Comparison of ENCODE assay signal across 10 mouse cellular contexts in genomic region chr13:45583061-45583460, GRCm38 (mm10).
DNase-seq lines count a peak whose midpoint lies in the region; ATAC-seq and TF ChIP-seq lines count a peak whose summit lies in the region.
"Had no signal": no experiment of that assay in that cellular context is flagged by ENCODE, and none has a peak within 500 bp of the region (broad histone marks: within the 10 kb centered on the region; RNA-seq: fewer than 3 reads in every experiment).

No protein-coding gene starts in this region.

- no peak overlapping the region for H3K4me2 ChIP-seq in hindbrain, embryonic 13.5 days
- H3K4me2 ChIP-seq in hindbrain, embryonic 16.5 days (ENCODE audit: low read length) = no peak overlapping the region
- H3K4me2 ChIP-seq in midbrain, postnatal 0 days (ENCODE audit: low read depth, low read length, poor library complexity, severe bottlenecking) = no peak overlapping the region
- no peak overlapping the region for H3K4me2 ChIP-seq in midbrain, embryonic 11.5 days
- H3K4me2 ChIP-seq: midbrain, embryonic 13.5 days had no signal

- no peak for ATAC-seq in hindbrain, embryonic 13.5 days (ENCODE audit: low FRiP score)
- ATAC-seq in hindbrain, embryonic 16.5 days = no peak
- ATAC-seq in midbrain, postnatal 0 days (ENCODE audit: low FRiP score) = no peak
- no peak for ATAC-seq in midbrain, embryonic 11.5 days (ENCODE audit: low FRiP score)
- ATAC-seq: forebrain, embryonic 14.5 days; midbrain, embryonic 13.5 days had no signal

- H3K4me1 ChIP-seq in hindbrain, embryonic 13.5 days (replicated peaks) = peaks cover 9% of the 10 kb centered on the region
- 0 out of 2 replicates have a peak, but pooled peaks cover 3% of the 10 kb centered on the region for H3K4me1 ChIP-seq in hindbrain, embryonic 16.5 days (ENCODE audit: control insufficient read depth, insufficient read depth, low read depth, low read length)
- no peaks in the 10 kb centered on the region for H3K4me1 ChIP-seq in midbrain, postnatal 0 days (ENCODE audit: insufficient read depth, low read length)
- H3K4me1 ChIP-seq in midbrain, embryonic 11.5 days (ENCODE audit: control insufficient read depth, insufficient read depth, low read length) = no peaks in the 10 kb centered on the region
- H3K4me1 ChIP-seq in small intestine, adult 2 months (ENCODE audit: control insufficient read depth, insufficient read depth, insufficient read length, low read length) = no peaks in the 10 kb centered on the region
- H3K4me1 ChIP-seq: midbrain, embryonic 13.5 days had no signal

- 87% methylated on average over 5 of the region's 5 CpGs for WGBS in hindbrain, embryonic 13.5 days
- WGBS in hindbrain, embryonic 16.5 days = 90% methylated on average over 5 of the region's 5 CpGs
- WGBS in midbrain, postnatal 0 days = 88% methylated on average over 5 of the region's 5 CpGs
- WGBS in midbrain, embryonic 11.5 days = 88% methylated on average over 5 of the region's 5 CpGs
- WGBS in small intestine, adult 2 months = 90% methylated on average over 5 of the region's 5 CpGs

- peak overlapping the region; percentile 53; the same call in 1 of the 2 replicates for H3K27ac ChIP-seq in hindbrain, embryonic 13.5 days
- H3K27ac ChIP-seq in hindbrain, embryonic 16.5 days (ENCODE audit: low read depth, low read length) = no peak overlapping the region
- H3K27ac ChIP-seq in midbrain, postnatal 0 days (ENCODE audit: low read depth, low read length) = 0 out of 2 replicates have a peak overlapping the region, but pooled peaks have one; percentile 8
- H3K27ac ChIP-seq in midbrain, embryonic 11.5 days (ENCODE audit: low read depth, low read length) = no peak overlapping the region
- H3K27ac ChIP-seq in small intestine, adult 2 months (ENCODE audit: insufficient read depth, low read depth, low read length) = no peak overlapping the region
- H3K27ac ChIP-seq: midbrain, embryonic 13.5 days had no signal

- no peaks in the 10 kb centered on the region for H3K27me3 ChIP-seq in hindbrain, embryonic 13.5 days
- no peaks in the 10 kb centered on the region for H3K27me3 ChIP-seq in hindbrain, embryonic 16.5 days (replicated peaks; ENCODE audit: control insufficient read depth, insufficient read depth, low read length)
- H3K27me3 ChIP-seq in midbrain, postnatal 0 days (ENCODE audit: insufficient read depth, low read length) = no peaks in the 10 kb centered on the region
- H3K27me3 ChIP-seq in midbrain, embryonic 11.5 days (ENCODE audit: control insufficient read depth, insufficient read depth, low read length) = no peaks in the 10 kb centered on the region
- H3K27me3 ChIP-seq in small intestine, adult 2 months (ENCODE audit: control insufficient read depth, insufficient read depth, low read length) = no peaks in the 10 kb centered on the region
- H3K27me3 ChIP-seq: midbrain, embryonic 13.5 days had no signal

- H3K36me3 ChIP-seq in hindbrain, embryonic 13.5 days = no peaks in the 10 kb centered on the region
- no peaks in the 10 kb centered on the region for H3K36me3 ChIP-seq in hindbrain, embryonic 16.5 days (ENCODE audit: control insufficient read depth, insufficient read depth, low read length)
- H3K36me3 ChIP-seq in midbrain, postnatal 0 days (ENCODE audit: insufficient read depth, low read length) = no peaks in the 10 kb centered on the region
- no peaks in the 10 kb centered on the region for H3K36me3 ChIP-seq in midbrain, embryonic 11.5 days (ENCODE audit: control insufficient read depth, insufficient read depth, low read length)
- H3K36me3 ChIP-seq in small intestine, adult 2 months (ENCODE audit: control insufficient read depth, insufficient read depth, low read length) = 0 out of 2 replicates have a peak, but pooled peaks cover 2% of the 10 kb centered on the region
- H3K36me3 ChIP-seq: midbrain, embryonic 13.5 days had no signal

- no peak overlapping the region for H3K9ac ChIP-seq in hindbrain, embryonic 13.5 days
- H3K9ac ChIP-seq in hindbrain, embryonic 16.5 days (ENCODE audit: low read depth, low read length) = no peak overlapping the region
- no peak overlapping the region for H3K9ac ChIP-seq in midbrain, postnatal 0 days (replicated peaks; ENCODE audit: low read length, poor library complexity, severe bottlenecking)
- H3K9ac ChIP-seq in midbrain, embryonic 11.5 days (ENCODE audit: low read length) = no peak overlapping the region
- H3K9ac ChIP-seq: midbrain, embryonic 13.5 days had no signal

- no peaks in the 10 kb centered on the region for H3K9me3 ChIP-seq in hindbrain, embryonic 13.5 days
- no peaks in the 10 kb centered on the region for H3K9me3 ChIP-seq in hindbrain, embryonic 16.5 days (ENCODE audit: control insufficient read depth, low read length)
- no peaks in the 10 kb centered on the region for H3K9me3 ChIP-seq in midbrain, postnatal 0 days (ENCODE audit: low read length)
- H3K9me3 ChIP-seq in midbrain, embryonic 11.5 days (ENCODE audit: control insufficient read depth, low read length) = no peaks in the 10 kb centered on the region
- H3K9me3 ChIP-seq: midbrain, embryonic 13.5 days had no signal

- peak; percentile 54 for TF ChIP-seq CTCF in midbrain, postnatal 0 days (IDR thresholded peaks at IDR 0.05)
- peak; percentile 22; the same call in 1 of the 2 replicates for TF ChIP-seq CTCF in brain, embryonic 14.5 days (IDR thresholded peaks at IDR 0.05; ENCODE audit: borderline replicate concordance, extremely low read depth, insufficient read depth, insufficient read length)
- TF ChIP-seq CTCF in small intestine, adult 2 months (IDR thresholded peaks at IDR 0.05; ENCODE audit: extremely low read depth, insufficient read length, insufficient replicate concordance, low read depth, low read length) = peak; percentile 25; the same call in 1 of the 2 replicates

- H3K4me3 ChIP-seq in hindbrain, embryonic 13.5 days = no peak overlapping the region
- no peak overlapping the region for H3K4me3 ChIP-seq in hindbrain, embryonic 16.5 days (ENCODE audit: low read length)
- H3K4me3 ChIP-seq in midbrain, postnatal 0 days (ENCODE audit: low read depth, low read length) = no peak overlapping the region
- H3K4me3 ChIP-seq in midbrain, embryonic 11.5 days (ENCODE audit: low read depth, low read length) = no peak overlapping the region
- no peak overlapping the region for H3K4me3 ChIP-seq in small intestine, adult 2 months (ENCODE audit: low read depth, low read length)
- H3K4me3 ChIP-seq: midbrain, embryonic 13.5 days had no signal

- TF ChIP-seq POLR2A in brain, embryonic 14.5 days (IDR thresholded peaks at IDR 0.05; ENCODE audit: borderline replicate concordance, extremely low read depth, insufficient read depth, insufficient read length, poor library complexity, severe bottlenecking) = no peak
- no peak for TF ChIP-seq POLR2A in small intestine, adult 2 months (IDR thresholded peaks at IDR 0.05; ENCODE audit: low read depth, low read length)

- DNase-seq in midbrain, postnatal 0 days (ENCODE audit: low spot score) = peak; percentile 23
- DNase-seq in midbrain, embryonic 11.5 days (ENCODE audit: low spot score, missing footprints) = no peak
- DNase-seq in brain, embryonic 14.5 days (ENCODE audit: low read depth) = no peak
- DNase-seq in adrenal gland, postnatal 36 days = no peak
- DNase-seq in spleen, adult 18-20 months = no peak

Comparison
In these comparisons a context has a peak if more than half of its experiments do, and no peak if none do; other contexts are left out.
1. H3K27ac ChIP-seq: peak in hindbrain, embryonic 13.5 days (single experiment) and midbrain, postnatal 0 days (single experiment); none in hindbrain, embryonic 16.5 days (single experiment), midbrain, embryonic 11.5 days (single experiment) and small intestine, adult 2 months (single experiment).
2. Peak in every context shown above with its lines, with median percentiles within 50 percentile points of each other: CTCF ChIP-seq.